Mouse (Mus musculus) heart, adult 9 months (tissue): ENCODE results near the gene Stk31.
"Not testable (repeated sequence)": the region's sequence is repeated elsewhere in the genome, so short reads cannot be mapped to it uniquely, and the experiment has no call there.

Experiments
- DNase-seq, 2 experiments: peaks; one replicate each; pipeline ENCODE4 v3.0.0; 2022; ENCODE audit warnings: low spot score in 2 of 2

Gene Stk31

DNA sequence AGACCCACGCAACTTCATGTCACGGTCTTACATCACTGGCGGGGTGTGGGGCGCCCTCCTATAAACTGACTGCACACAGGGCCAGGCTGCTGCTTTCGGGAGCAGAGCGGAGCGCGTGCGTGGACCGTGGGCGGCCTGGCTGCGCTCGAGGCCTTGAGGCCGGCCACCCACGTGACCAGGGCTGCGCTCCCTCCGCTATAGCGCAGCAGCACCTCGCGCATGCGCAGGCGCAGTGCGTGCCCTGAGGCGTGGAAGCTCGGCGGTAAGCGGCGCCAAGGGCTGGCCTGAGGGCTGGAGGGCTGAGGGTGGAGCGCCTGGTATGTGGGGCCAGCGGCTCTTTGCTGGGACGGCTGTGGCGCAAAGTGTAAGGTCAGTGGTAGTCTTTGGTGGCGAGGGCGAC is at the start of gene Stk31:
TSS of gene Stk31 (plus strand) at position 289 of the 400 bp plus-strand sequence.
- DNase-seq: peak in 1 of 2 experiments; percentile 13

DNA sequence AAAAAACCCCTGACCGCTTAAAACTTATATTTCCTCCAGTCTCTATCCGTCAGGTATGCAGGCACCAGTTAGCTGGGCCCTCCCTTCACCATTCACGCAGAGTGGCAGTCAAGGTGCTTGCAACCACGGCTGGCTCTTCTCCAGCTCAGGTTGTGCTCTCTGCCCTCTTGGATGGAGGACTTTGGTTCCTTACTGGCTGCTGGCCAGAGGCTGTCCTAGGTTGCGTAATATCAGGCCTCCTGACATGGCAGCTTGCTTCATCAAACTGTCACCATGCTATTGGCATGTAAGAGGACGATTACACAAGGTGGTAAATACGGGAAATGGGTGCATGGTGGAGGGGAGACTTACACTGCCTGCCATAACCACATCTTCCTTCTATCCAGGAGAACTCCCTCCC is 45.6 kb upstream of the Stk31 start:
- no peak for DNase-seq

DNA sequence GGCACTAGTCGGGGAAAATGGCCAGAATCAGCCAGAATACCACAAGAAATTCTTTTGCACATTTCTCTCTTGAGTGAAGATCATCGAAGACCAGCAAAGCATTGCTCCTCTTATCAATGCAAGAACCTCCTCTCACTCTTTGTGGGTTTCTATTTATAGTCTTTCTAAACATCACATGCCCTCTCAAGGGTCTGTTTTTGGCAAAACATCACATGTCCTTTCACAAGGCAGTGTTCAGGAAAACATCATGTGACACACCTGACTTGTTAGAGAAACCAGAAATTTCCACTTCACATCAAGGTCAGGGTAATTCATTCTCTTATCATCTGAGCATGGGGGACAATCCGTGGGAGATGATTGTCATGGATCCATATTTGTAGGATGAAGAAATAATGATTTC is 40.8 kb upstream of the Stk31 start:
- DNase-seq: no peak

DNA sequence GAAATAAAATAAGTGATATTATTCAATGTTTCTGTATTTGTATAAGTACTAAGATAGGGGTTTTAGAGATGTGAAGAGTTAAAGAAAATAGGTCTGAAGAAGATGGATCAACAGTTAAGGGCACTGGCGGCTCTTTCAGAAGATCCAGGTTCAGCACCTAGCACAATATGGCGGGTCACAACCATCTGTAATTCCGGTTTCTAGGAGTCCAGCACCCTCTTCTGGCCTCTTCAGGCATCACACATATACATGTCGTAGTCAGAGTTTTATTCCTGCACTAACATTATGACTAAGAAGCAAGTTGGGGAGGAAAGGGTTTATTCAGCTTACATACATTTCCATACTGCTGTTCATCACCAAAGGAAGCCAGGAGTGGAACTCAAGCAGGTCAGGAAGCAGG is 40.2 kb upstream of the Stk31 start:
- no peak for DNase-seq

DNA sequence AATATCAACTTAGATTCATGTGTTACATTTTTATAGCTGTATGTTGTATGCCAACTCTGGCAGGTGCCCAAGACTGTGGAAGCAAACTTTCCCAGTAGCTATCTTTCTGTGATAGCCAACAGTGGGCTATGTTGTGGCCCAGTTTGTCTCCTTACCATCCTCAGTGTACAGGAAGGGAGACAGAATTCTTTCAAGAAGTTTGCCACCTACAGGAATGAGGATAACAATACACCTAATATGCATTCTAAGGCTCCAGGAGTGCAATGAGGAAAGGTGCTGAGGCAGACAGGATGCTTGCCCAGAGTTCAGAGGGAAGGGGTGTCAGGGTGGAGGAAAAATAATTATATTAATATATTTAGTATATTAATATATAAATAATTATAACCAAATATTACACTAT is 35.0 kb upstream of the Stk31 start:
- no peak for DNase-seq

DNA sequence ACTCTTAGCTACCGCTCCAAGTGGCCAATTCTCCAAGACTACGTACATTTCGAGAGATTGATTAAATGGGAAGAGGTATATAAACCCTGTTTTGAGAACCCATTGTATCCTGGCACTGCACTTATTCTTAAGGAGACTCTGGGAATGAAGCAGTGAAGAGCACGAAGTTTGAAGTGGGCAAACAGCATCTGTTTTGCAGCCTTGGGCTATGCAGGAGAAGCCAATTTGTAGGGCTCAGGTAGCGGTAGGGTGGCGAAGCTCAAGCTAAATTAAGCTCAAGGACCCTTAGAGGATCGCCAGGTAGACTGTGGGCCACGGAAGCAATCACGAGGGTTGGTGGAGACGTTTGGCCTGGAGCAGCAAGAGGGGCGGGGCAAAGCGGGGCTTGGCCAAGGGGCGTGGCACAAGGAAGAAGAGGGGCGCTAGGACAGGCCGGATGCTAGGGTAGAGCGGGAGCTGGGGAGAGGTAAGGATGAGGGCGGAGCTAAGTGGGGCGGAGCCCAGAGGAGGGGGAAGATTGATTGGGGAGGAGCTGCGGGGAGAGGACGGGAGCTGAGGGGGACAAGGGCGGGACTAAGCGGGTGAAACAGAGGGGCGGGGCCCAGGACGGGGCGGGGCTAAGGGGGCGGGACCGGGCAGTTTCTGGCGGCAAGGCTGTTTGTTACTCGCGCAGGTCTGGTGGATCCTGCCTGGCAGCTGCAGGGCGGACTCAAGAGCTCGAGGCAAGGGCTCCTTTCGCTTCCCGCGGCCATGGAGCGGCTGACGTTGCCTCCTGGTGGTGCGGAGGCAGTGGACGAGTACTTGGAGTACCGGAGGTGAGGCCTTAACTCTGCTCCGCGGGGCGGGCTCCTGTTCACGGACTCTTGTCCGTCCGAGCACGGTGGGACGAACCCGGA is 28.0 kb upstream of the Stk31 start, which contains the start of gene Fam221a:
TSS of gene Fam221a (plus strand) at position 581 of the 896 bp plus-strand sequence.
- peak; percentile 82 to 83 for DNase-seq

DNA sequence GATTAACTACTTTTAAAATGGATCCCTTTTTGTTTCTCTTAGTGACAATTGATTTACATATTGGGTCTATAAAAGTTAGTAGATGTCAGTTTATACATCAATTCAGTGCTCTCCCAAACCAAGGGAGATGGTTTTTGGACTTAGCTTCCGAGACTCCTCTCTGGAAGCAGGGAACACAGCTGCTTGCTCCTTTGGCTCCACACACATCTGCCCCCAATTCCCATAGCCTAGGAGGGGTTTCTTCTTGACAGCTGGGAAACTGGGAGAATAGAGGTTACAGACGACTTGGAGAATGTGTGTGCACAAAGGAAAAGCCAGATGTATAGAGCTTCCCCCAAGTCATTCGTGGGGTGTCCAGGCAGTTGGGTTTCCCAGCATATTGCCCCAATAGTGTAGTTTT is 27.2 kb upstream of the Stk31 start:
- no peak for DNase-seq

DNA sequence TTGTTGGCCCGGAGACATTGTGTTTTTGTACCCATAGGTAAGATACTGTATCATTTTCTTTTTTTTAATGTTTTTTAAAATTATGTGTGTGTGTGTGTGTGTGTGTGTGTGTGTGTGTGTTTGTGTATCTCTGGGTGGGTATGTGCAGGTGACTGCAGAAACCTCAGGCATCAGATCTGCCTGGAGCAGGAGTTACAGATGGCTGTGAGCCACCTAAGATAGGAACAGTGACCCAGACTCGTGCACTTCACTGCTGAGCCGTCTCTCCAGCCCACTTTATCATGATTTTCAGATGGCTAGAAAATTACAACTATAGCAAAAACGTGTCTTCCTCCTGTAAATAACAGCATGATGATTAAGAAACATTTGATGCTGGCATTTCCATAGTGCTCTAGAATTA is 22.7 kb upstream of the Stk31 start:
- DNase-seq: no peak

DNA sequence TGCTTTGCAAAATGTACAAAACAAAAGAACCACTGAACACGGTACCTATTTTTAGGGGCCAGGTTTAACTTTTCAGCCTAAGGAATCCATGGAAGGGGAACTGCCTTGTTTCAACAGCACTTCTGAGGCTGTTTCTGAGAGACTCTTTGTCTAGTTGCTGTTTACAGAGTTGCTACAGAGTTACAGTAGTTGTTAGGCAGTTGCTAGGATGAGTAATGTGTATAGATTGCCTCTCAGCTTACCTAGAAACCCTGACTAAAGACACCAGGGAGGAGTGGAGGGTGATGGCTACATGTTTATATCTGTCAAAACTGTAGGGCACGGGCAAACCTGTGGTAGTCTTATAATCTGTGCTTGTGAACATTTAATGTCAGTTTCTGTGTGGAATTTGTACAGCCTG is 21.5 kb upstream of the Stk31 start:
- DNase-seq: no peak

DNA sequence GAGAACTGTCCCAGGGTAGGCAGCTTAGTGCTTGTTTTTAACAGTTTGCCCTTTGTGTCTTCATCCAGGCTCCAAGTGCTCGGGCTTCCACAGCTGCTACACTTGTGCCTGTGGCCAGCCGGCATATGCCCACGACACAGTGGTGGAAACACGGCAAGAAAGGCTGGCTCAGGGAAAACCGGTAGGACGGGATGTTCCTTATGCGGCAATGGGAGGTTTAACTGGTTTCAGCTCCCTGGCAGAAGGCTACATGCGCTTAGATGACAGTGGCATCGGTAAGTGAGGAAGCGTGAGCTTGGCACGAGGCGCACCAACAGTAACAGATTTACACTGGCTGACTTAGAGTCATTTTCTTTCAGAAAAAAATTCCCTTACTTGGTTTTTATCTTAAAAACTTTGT is 17.1 kb upstream of the Stk31 start:
- DNase-seq: no peak

DNA sequence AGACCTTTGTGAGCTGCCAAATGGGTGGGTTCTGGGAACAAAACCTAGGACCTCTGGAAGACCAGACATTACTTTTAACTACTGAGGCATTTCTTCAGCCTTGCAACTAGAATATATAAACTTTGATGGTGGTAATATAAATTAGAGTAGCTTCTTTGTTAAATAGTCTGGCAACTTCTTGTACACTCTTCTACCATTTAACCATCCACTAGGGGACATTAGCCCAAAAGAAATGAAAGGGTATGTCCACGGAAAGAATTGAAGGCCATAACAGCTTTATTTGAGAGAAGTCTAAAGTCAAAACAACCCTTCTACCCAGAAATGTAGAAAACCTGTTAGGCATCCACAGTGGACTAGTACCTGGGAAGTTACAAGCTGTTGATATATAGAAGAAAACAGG is 1.1 kb upstream of the Stk31 start:
- DNase-seq: no peak

DNA sequence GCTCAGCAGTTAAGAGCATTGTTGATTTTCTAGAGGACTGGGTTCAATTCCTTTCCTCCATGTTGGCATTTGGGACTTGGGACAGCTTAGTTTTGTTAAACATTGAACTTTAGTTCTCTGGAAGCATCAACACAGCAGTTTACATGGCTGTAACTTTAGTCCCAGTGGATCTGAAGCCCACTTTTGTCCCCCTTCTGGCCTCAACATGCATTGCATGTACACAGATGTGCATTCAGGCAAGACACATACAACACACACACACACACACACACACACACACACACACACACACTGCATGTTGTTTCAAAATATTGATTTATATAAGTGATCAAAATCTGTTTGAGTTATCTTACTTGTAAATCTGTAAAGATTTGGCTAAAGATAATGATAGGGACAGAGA is 2.1 kb downstream of the Stk31 start:
- DNase-seq: no peak

DNA sequence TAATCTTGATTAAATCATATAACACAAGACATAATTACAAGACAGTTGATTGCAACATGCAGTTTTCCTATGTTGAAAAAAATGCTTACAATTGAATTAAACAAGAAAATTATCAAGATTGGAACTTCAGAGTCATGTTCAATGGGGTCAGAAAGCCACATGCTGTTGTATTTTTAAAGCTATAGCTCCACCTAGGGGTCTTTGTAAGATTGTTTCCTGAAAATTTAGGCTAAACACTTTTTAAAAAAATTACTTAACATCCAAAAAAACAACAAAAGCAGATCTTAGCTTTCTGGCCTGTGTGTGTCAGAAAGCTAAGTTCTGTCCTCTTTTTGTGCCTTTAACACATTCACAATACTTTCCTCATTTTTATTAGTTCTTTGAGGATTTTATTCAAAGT is 3.0 kb downstream of the Stk31 start:
- DNase-seq: no peak

DNA sequence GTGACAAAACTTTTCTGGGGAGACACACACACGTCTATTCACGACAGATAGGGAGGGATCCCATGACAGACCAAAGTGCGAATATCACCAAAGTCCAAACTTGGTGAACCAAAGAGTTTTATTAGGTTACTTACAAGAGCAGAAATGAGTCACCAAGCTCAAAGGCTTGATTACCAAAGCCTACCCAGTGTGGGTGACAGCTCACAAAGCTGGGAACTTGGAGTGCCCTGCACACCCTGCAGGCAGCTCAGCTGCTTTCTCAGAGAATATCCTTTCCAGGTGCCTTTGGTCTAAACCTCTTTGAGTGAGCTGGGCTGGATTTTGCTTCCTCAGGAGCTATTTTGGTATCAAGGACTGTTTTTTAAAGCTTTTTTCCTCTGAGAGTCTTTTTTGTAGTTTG is 15.4 kb downstream of the Stk31 start:
- no peak for DNase-seq

DNA sequence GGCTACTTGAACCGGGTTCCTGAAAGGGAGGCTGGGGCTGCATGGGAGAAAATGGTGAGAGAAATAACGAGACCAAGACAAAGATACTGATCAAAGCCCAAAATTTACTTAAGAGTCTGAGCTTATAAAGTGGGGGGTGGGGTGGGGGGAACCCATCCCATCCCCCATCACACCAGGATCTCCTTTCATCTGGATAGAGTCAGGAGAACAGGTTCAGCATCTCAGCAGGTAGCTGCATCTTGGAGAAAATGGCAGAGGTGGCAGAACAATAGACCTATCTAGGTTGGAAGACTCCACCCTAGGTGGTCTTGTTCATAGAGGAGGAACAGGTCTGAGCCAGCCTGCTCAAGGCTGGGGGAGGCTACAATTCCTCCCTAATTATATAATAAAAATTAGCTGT is 17.6 kb downstream of the Stk31 start:
- not testable (repeated sequence) for DNase-seq

DNA sequence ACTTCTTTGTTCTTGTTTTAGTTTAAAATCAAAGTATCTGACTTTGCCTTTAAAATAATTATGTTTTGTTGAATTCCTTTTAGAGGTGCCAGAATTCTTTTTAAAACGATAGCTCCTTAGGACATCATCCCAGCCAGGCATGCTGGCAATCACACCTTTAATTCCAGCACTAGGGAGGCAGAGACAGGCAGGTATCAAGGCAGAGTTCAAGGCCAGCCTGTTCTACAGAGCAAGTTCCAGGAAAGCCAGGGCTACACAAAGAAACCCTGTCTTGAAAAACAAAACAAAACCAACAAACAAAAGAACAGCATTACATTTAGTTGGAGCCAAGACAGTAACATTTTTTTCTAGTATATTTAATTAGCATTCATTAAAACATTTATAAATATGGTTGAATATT is 20.6 kb downstream of the Stk31 start:
- DNase-seq: no peak

DNA sequence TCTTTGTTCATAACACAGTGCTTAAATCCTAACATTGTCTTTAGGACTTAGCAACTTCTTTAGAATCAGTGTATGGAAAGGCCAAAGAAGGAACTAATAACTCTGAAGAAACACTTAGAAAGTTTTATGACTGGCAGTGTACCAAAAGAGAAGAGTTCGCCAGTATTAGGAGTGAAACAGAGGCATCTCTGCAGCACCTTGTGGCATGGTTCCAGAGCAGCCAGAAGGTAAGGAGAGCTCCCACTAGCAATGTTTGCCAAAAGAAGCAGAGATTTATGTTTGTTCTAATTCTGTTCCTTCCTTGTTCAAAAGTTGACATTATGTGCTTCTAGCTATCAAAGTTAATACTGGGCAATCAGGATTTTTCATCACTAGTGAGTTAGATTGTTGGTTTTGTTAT is 41.9 kb downstream of the Stk31 start:
- DNase-seq: no peak

DNA sequence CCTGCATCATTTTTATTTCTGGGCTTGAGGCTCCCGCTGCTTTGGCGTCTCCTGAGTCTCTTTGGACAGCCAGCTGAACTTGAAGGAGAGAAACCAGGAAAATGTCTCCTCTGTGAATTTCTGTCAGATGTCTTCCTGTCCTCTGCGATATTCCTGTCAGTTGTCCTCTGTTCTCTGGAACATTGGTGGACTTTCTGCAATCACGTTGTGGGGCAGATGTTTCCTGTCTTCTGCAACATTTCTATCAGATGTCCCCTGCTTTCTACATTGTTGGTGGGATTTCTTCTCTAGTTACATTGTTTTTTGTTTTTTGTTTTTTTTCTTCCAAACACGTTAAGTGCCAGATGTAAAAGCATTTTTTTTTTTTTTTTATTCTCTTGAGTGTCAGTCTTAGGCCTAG is 62.7 kb downstream of the Stk31 start:
- DNase-seq: no peak

DNA sequence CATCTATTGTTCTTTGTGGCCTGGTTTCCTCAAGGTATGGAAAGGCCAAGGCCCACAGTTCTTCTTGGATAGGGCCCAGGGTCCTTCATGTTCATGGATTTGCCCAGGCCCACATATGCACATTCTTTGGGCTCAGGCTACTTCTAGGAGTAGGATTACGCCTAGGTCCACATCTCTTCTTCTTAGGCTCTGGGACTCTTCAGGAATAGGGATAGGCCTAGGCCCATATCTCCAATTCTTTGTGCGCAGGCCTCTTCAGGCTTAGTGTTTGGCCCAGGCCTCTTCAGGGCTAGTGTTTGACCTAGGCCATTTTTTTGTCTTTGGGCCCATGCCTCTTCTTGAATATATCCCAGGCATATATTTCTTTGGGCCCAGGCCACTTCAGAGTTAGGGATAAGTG is 87.8 kb downstream of the Stk31 start:
- DNase-seq: no peak

DNA sequence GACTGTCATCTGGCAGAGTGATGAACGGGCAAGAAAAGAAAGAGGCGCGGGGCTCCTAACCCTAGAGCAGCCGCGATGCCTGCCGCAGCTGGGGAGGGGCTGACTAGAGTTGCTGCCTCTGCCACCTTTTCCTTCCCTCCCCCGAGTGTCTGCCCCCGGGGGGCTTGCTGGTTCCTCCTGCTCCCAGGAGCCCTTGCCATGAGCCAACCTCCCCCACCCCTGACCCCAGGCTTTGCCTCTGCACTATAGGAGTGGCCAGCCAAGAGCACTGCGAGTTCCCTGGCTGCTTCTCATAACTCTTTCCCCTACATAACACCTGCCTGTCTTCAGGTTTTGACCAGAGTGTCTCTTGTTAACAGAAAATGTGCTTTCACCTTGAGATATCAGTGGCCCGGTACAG is 96.1 kb downstream of the Stk31 start:
- DNase-seq: no peak

DNA sequence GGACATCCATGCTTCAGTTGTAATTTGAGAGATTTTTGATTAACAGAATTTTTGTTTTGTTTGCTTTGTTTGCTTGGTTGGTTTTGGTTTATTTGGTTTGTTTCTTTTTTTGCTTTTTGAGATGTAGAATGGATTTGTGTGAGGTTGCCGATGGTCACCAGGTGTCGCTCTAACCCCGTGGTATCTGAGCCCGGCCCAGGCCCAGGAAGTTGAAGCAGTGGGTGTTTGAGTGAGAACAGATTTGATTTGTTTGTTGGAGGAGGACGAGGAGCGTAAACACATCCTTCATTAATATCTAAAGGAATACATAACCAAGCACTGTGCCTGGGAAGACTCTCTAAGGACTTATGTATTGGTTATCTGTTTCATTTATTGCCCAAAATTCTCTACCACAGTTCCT is 123.6 kb downstream of the Stk31 start:
- DNase-seq: peak in 1 of 2 experiments; percentile 33
